Comparison of ENCODE assay signal across 8 mouse cellular contexts in genomic region chr11:115859143-115859945, GRCm38 (mm10). TPM values are rescaled to one million over a fixed set of nuclear protein-coding genes. Genes with fewer than 3 reads are reported as not detected.
DNase-seq lines count a peak whose midpoint lies in the region; ATAC-seq lines count a peak whose summit lies in the region.

No protein-coding gene starts in this region.

- peak; percentile 80 to 81 for DNase-seq in CD8-positive naive resting alpha-beta T cell, adult 2 months (ENCODE audit: low read depth in 2 of 2, low spot score in 2 of 2)
- DNase-seq in c-Kit-positive CD71-negative TER-119-negative erythroid progenitor cells, embryonic 14.5 days (ENCODE audit: low read depth) = peak; percentile 77
- DNase-seq in heart, postnatal 10 days = peak; percentile 92 to 94
- peak; percentile 94 to 95 for DNase-seq in kidney, postnatal 4 days
- DNase-seq in telencephalon, adult 2 months (ENCODE audit: low read depth, low spot score) = peak; percentile 4

- no peaks in the 10 kb centered on the region for H3K36me3 ChIP-seq in forebrain, embryonic 12.5 days (replicated peaks)
- H3K36me3 ChIP-seq in liver, embryonic 16.5 days (ENCODE audit: control insufficient read depth, insufficient read depth) = no peaks in the 10 kb centered on the region
- H3K36me3 ChIP-seq in neural tube, embryonic 13.5 days = no peaks in the 10 kb centered on the region

- peak overlapping the region; percentile 52 for H3K4me2 ChIP-seq in forebrain, embryonic 12.5 days
- peak overlapping the region; percentile 68 for H3K4me2 ChIP-seq in liver, embryonic 16.5 days (ENCODE audit: low read depth, low read length)
- peak overlapping the region; percentile 55 for H3K4me2 ChIP-seq in neural tube, embryonic 13.5 days

- peak overlapping the region; percentile 27 for H3K4me3 ChIP-seq in forebrain, embryonic 12.5 days (replicated peaks)
- H3K4me3 ChIP-seq in liver, embryonic 16.5 days (ENCODE audit: low read depth, low read length) = peak overlapping the region; percentile 51
- peak overlapping the region; percentile 34 for H3K4me3 ChIP-seq in neural tube, embryonic 13.5 days

- no peak overlapping the region for H3K9ac ChIP-seq in forebrain, embryonic 12.5 days
- peak overlapping the region; percentile 33 for H3K9ac ChIP-seq in liver, embryonic 16.5 days (ENCODE audit: low read depth, low read length)
- 0 out of 2 replicates have a peak overlapping the region, but pooled peaks have one; percentile 49 for H3K9ac ChIP-seq in neural tube, embryonic 13.5 days

- H3K9me3 ChIP-seq in forebrain, embryonic 12.5 days = no peaks in the 10 kb centered on the region
- no peaks in the 10 kb centered on the region for H3K9me3 ChIP-seq in liver, embryonic 16.5 days (replicated peaks; ENCODE audit: control insufficient read depth, low read length)
- H3K9me3 ChIP-seq in neural tube, embryonic 13.5 days = no peaks in the 10 kb centered on the region

- peaks cover 73% of the 10 kb centered on the region for H3K27me3 ChIP-seq in forebrain, embryonic 12.5 days
- peaks cover 48% of the 10 kb centered on the region for H3K27me3 ChIP-seq in liver, embryonic 16.5 days (ENCODE audit: control insufficient read depth, insufficient read depth, low read depth, low read length)
- H3K27me3 ChIP-seq in neural tube, embryonic 13.5 days = peaks cover 67% of the 10 kb centered on the region

- H3K4me1 ChIP-seq in forebrain, embryonic 12.5 days = peaks cover 19% of the 10 kb centered on the region
- H3K4me1 ChIP-seq in liver, embryonic 16.5 days (ENCODE audit: control insufficient read depth, low read depth, low read length) = peaks cover 12% of the 10 kb centered on the region
- peaks cover 19% of the 10 kb centered on the region for H3K4me1 ChIP-seq in neural tube, embryonic 13.5 days (replicated peaks)

- H3K27ac ChIP-seq in forebrain, embryonic 12.5 days = no peak overlapping the region
- H3K27ac ChIP-seq in liver, embryonic 16.5 days (ENCODE audit: low read length) = no peak overlapping the region
- H3K27ac ChIP-seq in neural tube, embryonic 13.5 days (replicated peaks) = no peak overlapping the region

- intact Hi-C loops in heart, postnatal 10 days (cut with DNase I) = loop anchor here (1.0 to 2.0 kb wide), 3 partner anchors 19 to 137 kb away; partner anchors contain the start of gene Llgl2

- peak; percentile 86 for ATAC-seq in forebrain, embryonic 12.5 days (ENCODE audit: low FRiP score)
- ATAC-seq in liver, embryonic 16.5 days (ENCODE audit: low read depth) = peak; percentile 84
- peak; percentile 86 for ATAC-seq in neural tube, embryonic 13.5 days (ENCODE audit: low read depth)

- 2% methylated on average over 73 of the region's 75 CpGs for WGBS in forebrain, embryonic 12.5 days
- 2% methylated on average over 75 of the region's 75 CpGs for WGBS in liver, embryonic 16.5 days (ENCODE audit: insufficient replicate concordance)
- WGBS in neural tube, embryonic 13.5 days = 1% methylated on average over 73 of the region's 75 CpGs

RNA-seq across cellular contexts. Expression of gene Myo15b, which starts 1.1 kb away (rescaled TPM):
- 0.17 and 0.31 TPM in 2 replicates for polyA plus RNA-seq in forebrain, embryonic 12.5 days (2016; fragmentation: Nextera tagmentation; extraction: Ambion mirVana)
- total RNA-seq in heart, postnatal 10 days (2021) = under 1 TPM; 0.17 to 0.22 TPM
- polyA plus RNA-seq in liver, embryonic 16.5 days (2015; fragmentation: Nextera tagmentation; extraction: Ambion mirVana) = 0.34 and 1.5 TPM in 2 replicates
- 0.10 TPM in 1 of 2 replicates, not detected in the other for polyA plus RNA-seq in neural tube, embryonic 13.5 days (2015; fragmentation: Nextera tagmentation; extraction: Ambion mirVana)

RNA-seq across cellular contexts. Expression of gene Llgl2, which starts 35.5 kb away (rescaled TPM):
- polyA plus RNA-seq in forebrain, embryonic 12.5 days (2016; fragmentation: Nextera tagmentation; extraction: Ambion mirVana) = 2.4 and 2.7 TPM in 2 replicates
- 10 to 100 TPM; 17.9 to 18.2 TPM for total RNA-seq in heart, postnatal 10 days (2021)
- polyA plus RNA-seq in liver, embryonic 16.5 days (2015; fragmentation: Nextera tagmentation; extraction: Ambion mirVana) = 14.4 and 15.6 TPM in 2 replicates
- 1.4 and 1.8 TPM in 2 replicates for polyA plus RNA-seq in neural tube, embryonic 13.5 days (2015; fragmentation: Nextera tagmentation; extraction: Ambion mirVana)

RNA-seq across cellular contexts. Expression of gene Smim5, which starts 40.4 kb away (rescaled TPM):
- polyA plus RNA-seq in forebrain, embryonic 12.5 days (2016; fragmentation: Nextera tagmentation; extraction: Ambion mirVana) = 1.1 and 1.3 TPM in 2 replicates
- 10 to 100 TPM; 28.7 to 43.3 TPM for total RNA-seq in heart, postnatal 10 days (2021)
- polyA plus RNA-seq in liver, embryonic 16.5 days (2015; fragmentation: Nextera tagmentation; extraction: Ambion mirVana) = 29.5 and 30.1 TPM in 2 replicates
- 0.85 and 1.7 TPM in 2 replicates for polyA plus RNA-seq in neural tube, embryonic 13.5 days (2015; fragmentation: Nextera tagmentation; extraction: Ambion mirVana)

RNA-seq across cellular contexts. Expression of gene Tsen54, which starts 44.8 kb away (rescaled TPM):
- 27.1 and 28.4 TPM in 2 replicates for polyA plus RNA-seq in forebrain, embryonic 12.5 days (2016; fragmentation: Nextera tagmentation; extraction: Ambion mirVana)
- total RNA-seq in heart, postnatal 10 days (2021) = 10 to 100 TPM; 10.5 to 15.0 TPM
- 10.2 and 12.4 TPM in 2 replicates for polyA plus RNA-seq in liver, embryonic 16.5 days (2015; fragmentation: Nextera tagmentation; extraction: Ambion mirVana)
- 22.7 and 23.4 TPM in 2 replicates for polyA plus RNA-seq in neural tube, embryonic 13.5 days (2015; fragmentation: Nextera tagmentation; extraction: Ambion mirVana)

RNA-seq across cellular contexts. Expression of gene Caskin2, which starts 45.9 kb away (rescaled TPM):
- 15.5 and 19.5 TPM in 2 replicates for polyA plus RNA-seq in forebrain, embryonic 12.5 days (2016; fragmentation: Nextera tagmentation; extraction: Ambion mirVana)
- 10 to 100 TPM; 59.4 to 60.9 TPM for total RNA-seq in heart, postnatal 10 days (2021)
- polyA plus RNA-seq in liver, embryonic 16.5 days (2015; fragmentation: Nextera tagmentation; extraction: Ambion mirVana) = 5.1 and 6.1 TPM in 2 replicates
- polyA plus RNA-seq in neural tube, embryonic 13.5 days (2015; fragmentation: Nextera tagmentation; extraction: Ambion mirVana) = 13.8 and 15.2 TPM in 2 replicates

Comparison
In these comparisons a context has a peak if more than half of its experiments do, and no peak if none do; other contexts are left out.
1. DNase-seq: peak in every context shown above with its lines; median percentile 94 in kidney, postnatal 4 days; 93 in heart, postnatal 10 days; 80 in CD8-positive naive resting alpha-beta T cell, adult 2 months; 77 in c-Kit-positive CD71-negative TER-119-negative erythroid progenitor cells, embryonic 14.5 days; 4 in telencephalon, adult 2 months.
2. RNA of gene Smim5, which starts 40.4 kb away (polyA plus RNA-seq): 29.5 to 30.1 TPM in liver, embryonic 16.5 days; 1.1 to 1.3 TPM in forebrain, embryonic 12.5 days and 0.85 to 1.7 TPM in neural tube, embryonic 13.5 days; every median in the first group is over 10 times any median in the second.
3. Peak in every context shown above with its lines, with median percentiles within 50 percentile points of each other: ATAC-seq, H3K4me2 ChIP-seq and H3K4me3 ChIP-seq.